Mouse (Mus musculus) layer of hippocampus, adult 9-10 months (tissue): ENCODE measurements at regions not wholly inside any gene's neighbourhood (a gene's known extent, or its start where the extent isn't known, plus 50 kb on each side); places are given as distances from the start of the nearest gene placed in this dataset.

ENCODE experiments used
- DNase-seq: peaks from one replicate; pipeline ENCODE4 v3.0.0; 2022; ENCODE audit warnings: low spot score

- no peak for DNase-seq
Observed at GRCm38 (mm10) chr11:33061570-33061969, 85.6 kb downstream of the Fgf18 start.

DNA sequence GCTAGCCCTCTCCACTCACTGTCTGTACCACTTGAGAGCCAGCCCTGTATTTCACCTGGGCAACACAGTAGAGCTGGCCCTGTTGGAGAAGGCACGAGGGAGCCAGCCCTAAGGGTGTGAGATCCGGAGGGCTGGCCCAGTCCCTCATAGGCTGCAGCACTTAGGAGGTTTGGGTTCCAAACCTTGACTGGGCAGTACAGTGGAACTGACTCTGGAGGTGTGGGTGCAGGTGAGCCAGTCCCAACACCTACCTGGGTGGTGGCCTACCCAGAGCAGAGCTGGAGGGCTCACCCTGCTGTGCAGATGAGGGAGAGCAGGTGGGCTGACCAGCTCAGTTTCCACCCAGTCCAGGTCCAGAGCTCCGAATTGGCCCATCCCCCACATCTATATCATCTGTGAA, 86.8 kb downstream of the Fgf18 start:
- DNase-seq: no peak

- no peak for DNase-seq
Observed at GRCm38 (mm10) chr11:33050216-33050615, 97.0 kb downstream of the Fgf18 start.

DNA sequence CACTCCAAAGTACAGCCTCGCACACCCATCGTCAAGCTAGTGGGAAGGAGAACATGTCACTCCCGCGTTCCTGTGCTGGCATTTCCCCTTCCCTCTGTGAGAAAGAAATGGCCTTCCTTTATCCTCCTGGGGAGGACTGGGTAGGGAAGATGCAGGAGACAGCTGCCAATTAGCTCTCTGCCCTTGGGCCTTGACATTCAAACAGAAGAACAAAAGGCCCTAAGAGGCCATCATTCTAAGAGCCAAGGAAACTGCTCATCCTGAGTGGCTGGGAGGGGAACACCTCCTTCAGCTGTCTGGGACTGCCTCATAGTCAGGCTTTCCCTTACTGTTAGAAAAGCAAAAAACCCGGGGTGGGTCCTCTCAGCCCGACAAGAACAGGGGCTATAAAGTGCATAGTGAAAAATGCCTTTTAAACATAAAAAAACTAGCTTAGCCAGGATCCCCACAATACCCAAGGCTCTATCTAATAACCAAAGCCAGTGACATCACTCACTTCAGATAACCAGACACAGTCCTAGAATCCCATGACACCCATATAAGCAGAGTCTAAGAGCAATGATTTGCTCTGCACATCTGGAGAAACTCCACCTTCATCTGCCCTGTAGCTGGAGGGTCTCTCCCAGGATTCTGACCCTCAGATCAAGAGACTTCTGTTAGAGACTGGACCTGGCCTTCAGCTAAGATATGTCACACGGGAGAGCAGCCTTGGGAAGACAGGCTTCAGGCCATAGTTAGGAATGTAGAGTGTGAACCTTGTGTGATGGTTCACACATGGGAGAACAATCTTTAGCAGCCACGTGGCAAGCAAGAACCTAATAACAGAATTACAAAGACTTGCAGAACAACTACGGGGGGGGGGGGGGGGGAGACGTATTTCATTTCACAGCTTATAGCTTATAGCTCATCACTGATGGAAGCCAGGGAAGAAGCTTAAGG, 107.1 kb downstream of the Fgf18 start:
- DNase-seq: no peak

DNA sequence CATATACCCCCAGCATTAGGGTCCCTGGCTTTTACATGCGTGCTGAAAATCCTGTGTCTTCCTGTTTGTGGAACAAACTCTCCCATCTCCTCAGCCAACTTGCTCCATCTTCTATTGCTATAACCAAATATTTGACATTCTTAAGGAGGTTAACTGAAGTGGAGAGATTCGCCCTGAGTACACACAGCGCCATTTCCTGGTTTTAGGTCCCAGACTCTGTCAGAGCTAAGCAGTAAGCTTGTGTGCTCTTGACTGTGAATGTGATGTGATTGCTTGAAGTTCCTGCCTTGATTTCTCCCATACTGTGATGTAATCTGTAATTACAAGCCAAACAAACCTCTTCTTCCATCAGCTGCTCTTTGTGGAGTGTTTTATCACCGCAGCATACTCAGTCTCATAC, 110.8 kb downstream of the Fgf18 start:
- DNase-seq: no peak

GRCm38 (mm10) chr11:33028920-33029319, 118.3 kb downstream of the Fgf18 start:
- no peak for DNase-seq

DNA sequence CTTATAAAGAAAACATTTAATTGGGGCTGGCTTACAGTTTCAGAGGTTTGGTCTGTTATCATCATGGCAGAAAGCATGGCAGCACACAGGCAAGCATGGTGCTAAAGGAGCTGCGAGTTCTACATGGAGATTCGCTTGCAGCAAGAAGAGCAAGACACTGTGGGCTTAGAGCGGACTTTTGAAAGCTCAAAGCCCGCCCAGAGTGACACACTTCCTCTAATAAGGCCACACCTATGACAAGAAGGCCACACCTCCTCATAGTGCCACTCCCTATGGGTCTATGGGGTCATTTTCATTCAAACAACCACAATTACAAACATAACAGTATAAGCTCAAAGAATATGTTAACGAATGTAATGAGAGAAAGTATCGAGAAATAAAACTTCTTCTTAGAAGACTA, 120.1 kb downstream of the Fgf18 start:
- no peak for DNase-seq

- DNase-seq: no peak
Observed at GRCm38 (mm10) chr11:33013229-33014185, 133.7 kb downstream of the Fgf18 start.

GRCm38 (mm10) chr11:33012384-33013160, 134.6 kb downstream of the Fgf18 start:
- DNase-seq: no peak

- no peak for DNase-seq
Observed at GRCm38 (mm10) chr11:33008611-33009010, 138.6 kb downstream of the Fgf18 start.

GRCm38 (mm10) chr11:33007826-33008530, 139.2 kb downstream of the Fgf18 start:
- no peak for DNase-seq

- no peak for DNase-seq
Observed at GRCm38 (mm10) chr11:33007366-33007765, 139.8 kb downstream of the Fgf18 start.

DNA sequence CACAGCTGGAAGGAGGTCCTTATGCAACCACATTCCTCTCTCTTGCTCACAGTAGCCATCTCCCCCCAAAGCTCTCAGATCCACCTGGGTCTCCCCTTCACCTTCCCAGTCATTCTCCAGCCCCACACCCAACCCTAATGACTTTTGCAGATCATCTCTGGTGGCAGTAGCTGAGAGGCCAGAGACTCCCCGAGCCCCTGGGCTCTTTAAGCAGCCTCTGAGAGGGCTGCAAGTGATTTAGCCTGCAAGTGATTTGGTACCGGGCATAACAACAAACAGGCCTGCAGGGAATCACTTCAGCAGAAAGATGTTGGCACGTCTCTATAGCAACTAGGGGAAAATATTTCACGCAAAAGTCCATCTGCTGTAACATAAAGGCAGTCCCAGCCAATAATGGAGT, 142.0 kb downstream of the Fgf18 start:
- peak; percentile 21 for DNase-seq

GRCm38 (mm10) chr11:33004603-33005002, 142.6 kb downstream of the Fgf18 start:
- no peak for DNase-seq

GRCm38 (mm10) chr11:32999684-33000255, 147.4 kb downstream of the Fgf18 start:
- no peak for DNase-seq

DNA sequence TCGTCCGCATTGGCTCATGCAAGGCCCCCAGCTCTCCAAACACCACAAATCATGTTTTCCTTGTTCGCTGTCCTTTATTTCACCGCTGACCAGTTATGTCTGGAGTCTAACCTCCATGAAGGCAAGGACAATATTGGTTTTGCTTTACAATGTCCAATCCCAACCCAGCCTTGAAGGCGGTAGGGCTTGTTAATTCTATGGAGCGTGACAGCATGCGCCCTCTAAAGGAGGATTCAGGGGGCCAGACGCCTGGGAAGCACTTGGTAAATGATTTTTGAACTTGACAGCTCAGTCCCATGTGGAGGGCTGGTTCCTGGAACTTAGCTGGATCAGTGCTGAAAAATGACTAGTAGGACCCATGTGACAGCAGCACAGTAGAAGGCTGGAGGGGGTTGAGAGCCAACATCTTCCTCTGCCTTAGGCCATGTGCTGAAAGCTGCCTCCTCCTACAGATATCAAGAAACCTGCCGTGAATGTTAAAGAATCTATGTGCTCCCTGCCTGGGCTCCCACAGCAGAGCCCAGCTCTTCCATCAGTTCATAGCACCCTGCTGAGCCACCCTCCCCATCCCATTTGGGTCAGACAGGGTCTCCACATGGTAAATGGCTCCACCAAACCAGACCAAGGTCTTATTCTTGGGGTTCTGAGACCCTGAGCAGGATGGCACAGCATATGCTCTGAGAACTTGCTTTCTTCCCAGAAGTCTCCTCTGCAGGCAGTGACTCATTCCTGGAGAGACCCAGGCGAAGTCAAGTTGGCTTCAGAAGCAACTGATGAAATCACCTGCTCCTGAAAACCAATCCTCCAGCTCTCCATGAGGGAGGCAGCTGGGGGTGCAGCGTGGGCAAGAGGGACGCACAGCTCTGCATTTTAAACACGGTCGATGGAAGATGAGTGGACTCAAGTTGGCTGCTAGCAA, 148.3 kb downstream of the Fgf18 start:
- no peak for DNase-seq

DNA sequence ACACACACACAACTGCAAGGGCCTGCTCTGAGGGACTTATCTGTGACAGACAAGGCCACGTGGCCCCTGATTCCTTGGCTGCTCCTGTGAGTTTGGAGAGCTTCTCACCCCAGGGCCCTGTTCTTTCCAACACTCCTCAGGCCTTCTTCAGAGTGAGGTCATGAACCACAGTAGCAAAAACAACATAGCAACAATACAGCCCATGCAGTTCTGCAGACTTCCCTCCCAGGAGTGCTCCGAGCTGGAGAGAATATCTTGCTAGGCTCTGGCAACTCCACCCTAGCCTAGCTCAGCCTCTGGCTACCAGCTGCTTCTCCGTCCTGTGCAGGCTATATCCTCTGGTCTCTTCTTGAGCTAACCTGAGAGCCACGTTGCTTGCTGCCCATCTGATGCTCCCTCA, 152.8 kb downstream of the Fgf18 start:
- DNase-seq: no peak

- DNase-seq: no peak
Observed at GRCm38 (mm10) chr11:32993439-32993838, 153.8 kb downstream of the Fgf18 start.

- DNase-seq: no peak
Observed at GRCm38 (mm10) chr11:32991036-32991616, 156.1 kb downstream of the Fgf18 start.
